Mouse (Mus musculus) liver, adult 2 months (tissue): ENCODE measurements around the gene Cfap44. TPM values are rescaled to one million over a fixed set of nuclear protein-coding genes. Genes with fewer than 3 reads are reported as not detected.

Experiments used
- DNase-seq: peaks from one replicate; pipeline ENCODE4 v3.0.0-alpha.2; 2011; ENCODE audit warnings: low read depth, low spot score; ENCODE audit errors: extremely low read depth
- H3K27ac ChIP-seq: fragments of 200-500 bp; replicated peaks from 2 replicates; pipeline ENCODE4 v1.5.1; 2012; ENCODE audit warnings: low read depth, mild to moderate bottlenecking, control low read depth, inconsistent platforms, low read length; ENCODE audit not compliant: insufficient read depth
- H3K27me3 ChIP-seq: fragments of 200-500 bp; 2 replicates; pipeline ENCODE4 v1.6.1; 2012; ENCODE audit warnings: mild to moderate bottlenecking, moderate library complexity, low read length, inconsistent platforms; ENCODE audit not compliant: control insufficient read depth, insufficient read depth
- H3K36me3 ChIP-seq: fragments of 200-500 bp; 2 replicates; pipeline ENCODE4 v1.6.1; 2012; ENCODE audit warnings: low read length, inconsistent platforms; ENCODE audit not compliant: control insufficient read depth, insufficient read depth
- H3K4me1 ChIP-seq: fragments of 200-500 bp; 2 replicates; pipeline ENCODE4 v1.6.1; 2011; ENCODE audit warnings: low read length; ENCODE audit not compliant: control insufficient read depth, insufficient read depth
- H3K4me3 ChIP-seq: fragments of 200-500 bp; 2 replicates; pipeline ENCODE4 v1.5.1; 2011; ENCODE audit warnings: low read depth, mild to moderate bottlenecking, control low read depth, low read length, moderate library complexity; ENCODE audit not compliant: insufficient read depth
- H3K79me2 ChIP-seq: fragments of 200-500 bp; 2 replicates; pipeline ENCODE4 v1.6.1; 2012; ENCODE audit warnings: inconsistent platforms, mild to moderate bottlenecking, low read length, moderate library complexity; ENCODE audit not compliant: control insufficient read depth, insufficient read depth
- H3K9ac ChIP-seq: fragments of 200-500 bp; 2 replicates; pipeline ENCODE4 v1.6.1; 2012; ENCODE audit warnings: low read depth, mild to moderate bottlenecking, control low read depth, inconsistent platforms, low read length
- CTCF ChIP-seq: fragments of 200-500 bp; IDR thresholded peaks from 2 replicates; pipeline ENCODE4 v1.5.1; 2011; ENCODE audit warnings: low read depth, low read length, control low read depth
- POLR2A ChIP-seq: fragments of 200-500 bp; IDR thresholded peaks from 2 replicates; pipeline ENCODE4 v1.6.1; 2011; ENCODE audit warnings: low read length, control low read depth; ENCODE audit not compliant: insufficient read depth; ENCODE audit errors: extremely low read depth
- WGBS: fragments of 180-500 bp; shearing (Covaris S2); methylation state at CpG from one replicate; pipeline ENCODE4 v1.1.7; 2018; 5-methylcytosine and 5-hydroxymethylcytosine counted together
- polyA plus RNA-seq: library from polyadenylated mRNA; depleted of rRNA; stranded (reverse); fragments of >200 nt; gene quantifications from 2 replicates; pipeline ENCODE4 v1.2.3, GENCODE M21; 2012
- total RNA-seq: library from RNA; depleted of rRNA; stranded (reverse); fragments of >200 nt; gene quantifications from 2 replicates; pipeline ENCODE4 v1.2.3, GENCODE M21; 2014

Gene Cfap44
- total and polyA plus RNA-seq, 2 experiments = not detected

GRCm38 (mm10) chr16:44417596-44417995 is 23.0 kb downstream of the Cfap44 start:
- no peak for TF ChIP-seq POLR2A
- TF ChIP-seq CTCF = no peak
- Histone ChIP-seq H3K9ac (no peak overlapping the region), H3K4me1 (no peaks in the 10 kb centered on the region), H3K79me2 (no peaks in the 10 kb centered on the region), H3K27ac (no peak overlapping the region), H3K4me3 (no peak overlapping the region), H3K27me3 (no peaks in the 10 kb centered on the region), H3K36me3 (no peaks in the 10 kb centered on the region)
- 80% methylated on average over 8 of the region's 8 CpGs for WGBS
- DNase-seq = no peak

- no peak for DNase-seq
- H3K36me3 ChIP-seq = no peaks in the 10 kb centered on the region
- no peak overlapping the region for H3K4me3 ChIP-seq
- no peaks in the 10 kb centered on the region for H3K4me1 ChIP-seq
- no peak overlapping the region for H3K27ac ChIP-seq
- H3K79me2 ChIP-seq = no peaks in the 10 kb centered on the region
- TF ChIP-seq POLR2A (no peak), CTCF (no peak)
- WGBS = 83% methylated on average over 8 of the region's 8 CpGs
- no peaks in the 10 kb centered on the region for H3K27me3 ChIP-seq
- H3K9ac ChIP-seq = no peak overlapping the region
Measured at GRCm38 (mm10) chr16:44421735-44422134, 27.1 kb downstream of the Cfap44 start.

GRCm38 (mm10) chr16:44423499-44423898 is 28.9 kb downstream of the Cfap44 start:
- H3K27ac ChIP-seq = no peak overlapping the region
- H3K27me3 ChIP-seq = no peaks in the 10 kb centered on the region
- no peaks in the 10 kb centered on the region for H3K36me3 ChIP-seq
- H3K79me2 ChIP-seq = no peaks in the 10 kb centered on the region
- H3K4me1 ChIP-seq = no peaks in the 10 kb centered on the region
- 79% methylated on average over 3 of the region's 3 CpGs for whole genome bisulfite sequencing
- TF ChIP-seq CTCF = no peak
- TF ChIP-seq POLR2A = no peak
- no peak for DNase-seq
- no peak overlapping the region for H3K9ac ChIP-seq
- H3K4me3 ChIP-seq = no peak overlapping the region

- Histone ChIP-seq H3K9ac (no peak overlapping the region), H3K79me2 (no peaks in the 10 kb centered on the region), H3K27me3 (no peaks in the 10 kb centered on the region), H3K4me1 (no peaks in the 10 kb centered on the region), H3K36me3 (no peaks in the 10 kb centered on the region), H3K4me3 (no peak overlapping the region), H3K27ac (no peak overlapping the region)
- no peak for DNase-seq
- TF ChIP-seq POLR2A = no peak
- no peak for TF ChIP-seq CTCF
- WGBS = 81% methylated on average over 5 of the region's 5 CpGs
Measured at GRCm38 (mm10) chr16:44428456-44428855, 33.9 kb downstream of the Cfap44 start.

- TF ChIP-seq POLR2A = no peak
- Histone ChIP-seq H3K27ac (no peak overlapping the region), H3K9ac (no peak overlapping the region), H3K36me3 (no peaks in the 10 kb centered on the region), H3K79me2 (no peaks in the 10 kb centered on the region), H3K27me3 (no peaks in the 10 kb centered on the region), H3K4me3 (no peak overlapping the region), H3K4me1 (no peaks in the 10 kb centered on the region)
- no peak for DNase-seq
- 90% methylated on average over 7 of the region's 7 CpGs for WGBS
Measured at GRCm38 (mm10) chr16:44430021-44430420, 35.4 kb downstream of the Cfap44 start.

GRCm38 (mm10) chr16:44434931-44435330 is 40.3 kb downstream of the Cfap44 start:
- DNase-seq = no peak
- Histone ChIP-seq H3K27me3 (no peaks in the 10 kb centered on the region), H3K27ac (no peak overlapping the region), H3K4me1 (no peaks in the 10 kb centered on the region), H3K4me3 (no peak overlapping the region), H3K9ac (no peak overlapping the region), H3K79me2 (no peaks in the 10 kb centered on the region), H3K36me3 (no peaks in the 10 kb centered on the region)
- TF ChIP-seq CTCF = no peak
- no peak for TF ChIP-seq POLR2A
- WGBS = 95% methylated on average over 7 of the region's 7 CpGs
